Mouse (Mus musculus) neural tube, embryonic 11.5 days (tissue): ENCODE data around the gene Gm9044. TPM values are rescaled to one million over a fixed set of nuclear protein-coding genes. Genes with fewer than 3 reads are reported as not detected.
"Not testable (repeated sequence)": the region's sequence is repeated elsewhere in the genome, so short reads cannot be mapped to it uniquely, and the experiment has no call there.

Source experiments
- ATAC-seq: fragments of 200-750 bp; cut with Nextera tagmentation; 2 replicates; pipeline ENCODE4 v1.8.0; 2017; ENCODE audit warnings: moderate number of reproducible peaks, mild to moderate bottlenecking, moderate TSS enrichment, moderate library complexity; ENCODE audit not compliant: insufficient read depth, low FRiP score, low TSS enrichment
- DNase-seq: peaks from one replicate; pipeline ENCODE4 v3.0.0-alpha.2; 2015; ENCODE audit warnings: low spot score
- H3K27ac ChIP-seq: fragments of 300-500 bp; sonication (generic); 2 replicates; pipeline ENCODE4 v1.5.1; 2014; ENCODE audit warnings: low read depth, mild to moderate bottlenecking, low read length
- H3K27me3 ChIP-seq: fragments of 300-500 bp; sonication (generic); 2 replicates; pipeline ENCODE4 v1.6.1; 2014; ENCODE audit warnings: mild to moderate bottlenecking, low read length, mixed read lengths; ENCODE audit not compliant: control insufficient read depth, insufficient read depth
- H3K36me3 ChIP-seq: fragments of 300-500 bp; sonication (generic); 2 replicates; pipeline ENCODE4 v1.6.1; 2014; ENCODE audit warnings: mild to moderate bottlenecking, low read length, moderate library complexity, mixed read lengths; ENCODE audit not compliant: control insufficient read depth, insufficient read depth
- H3K4me1 ChIP-seq: fragments of 300-500 bp; sonication (generic); 2 replicates; pipeline ENCODE4 v1.6.1; 2014; ENCODE audit warnings: low read length, mixed read lengths; ENCODE audit not compliant: control insufficient read depth, insufficient read depth
- H3K4me2 ChIP-seq: fragments of 300-500 bp; sonication (generic); 2 replicates; pipeline ENCODE4 v1.6.1; 2014; ENCODE audit warnings: low read depth, mild to moderate bottlenecking, moderate library complexity
- H3K4me3 ChIP-seq: fragments of 300-500 bp; sonication (generic); 2 replicates; pipeline ENCODE4 v1.5.1; 2014; ENCODE audit warnings: low read depth, low read length
- H3K9ac ChIP-seq: fragments of 300-500 bp; sonication (generic); 2 replicates; pipeline ENCODE4 v1.6.1; 2014; ENCODE audit warnings: mild to moderate bottlenecking, low read length
- H3K9me3 ChIP-seq: fragments of 300-500 bp; sonication (generic); 2 replicates; pipeline ENCODE4 v1.6.1; 2016; ENCODE audit warnings: low read length; ENCODE audit not compliant: control insufficient read depth
- WGBS: fragments of 180-500 bp; shearing (Covaris S2); extraction: QIAGEN DNeasy Blood & Tissue Kit; methylation state at CpG from one replicate; pipeline ENCODE4 v1.1.7; 2014; 5-methylcytosine and 5-hydroxymethylcytosine counted together
- polyA plus RNA-seq: library from polyadenylated mRNA; unstranded; fragments of >200 nt; fragmentation: Nextera tagmentation; extraction: Ambion mirVana; gene quantifications from 2 replicates; pipeline ENCODE4 v1.2.1, GENCODE M21; 2014

Gene Gm9044
- polyA plus RNA-seq, result not detected in 2 replicates

- no CpG with 5 or more reads among the region's 14 CpGs for WGBS
- not testable (repeated sequence) for H3K27me3 ChIP-seq, H3K9me3 ChIP-seq, H3K4me3 ChIP-seq, H3K36me3 ChIP-seq, H3K27ac ChIP-seq, H3K9ac ChIP-seq, H3K4me1 ChIP-seq, ATAC-seq, H3K4me2 ChIP-seq, DNase-seq
Observed at GRCm38 (mm10) chr10:118332308-118332707, at the start of gene Gm9044. TSS of gene Gm9044 (minus strand) at chr10:118332408.

- 0 out of 2 replicates have a peak overlapping the region, but pooled peaks have one; percentile 14 for H3K9ac ChIP-seq
- ATAC-seq (peak; percentile 92), DNase-seq (peak; percentile 89)
- no peaks in the 10 kb centered on the region for H3K27me3 ChIP-seq
- H3K9me3 ChIP-seq, result no peaks in the 10 kb centered on the region
- peak overlapping the region; percentile 31; the same call in 1 of the 2 replicates for H3K4me2 ChIP-seq
- H3K4me3 ChIP-seq, result no peak overlapping the region
- H3K36me3 ChIP-seq, result no peaks in the 10 kb centered on the region
- H3K4me1 ChIP-seq, result no peaks in the 10 kb centered on the region
- no peak overlapping the region for H3K27ac ChIP-seq
- 13% methylated on average over 10 of the region's 10 CpGs for WGBS
Observed at GRCm38 (mm10) chr10:118370443-118370842, 38.2 kb upstream of the Gm9044 start.

GRCm38 (mm10) chr10:118369518-118369917, 37.3 kb upstream of the Gm9044 start:
- H3K4me3 ChIP-seq, result no peak overlapping the region
- H3K9ac ChIP-seq, result no peak overlapping the region
- ATAC-seq, result no peak
- no peaks in the 10 kb centered on the region for H3K27me3 ChIP-seq
- DNase-seq, result no peak
- no peak overlapping the region for H3K4me2 ChIP-seq
- no peak overlapping the region for H3K27ac ChIP-seq
- no peaks in the 10 kb centered on the region for H3K9me3 ChIP-seq
- H3K36me3 ChIP-seq, result no peaks in the 10 kb centered on the region
- no peaks in the 10 kb centered on the region for H3K4me1 ChIP-seq
- 88% methylated on average over 9 of the region's 9 CpGs for WGBS

GRCm38 (mm10) chr10:118354005-118354404, 21.8 kb upstream of the Gm9044 start, which contains the start of gene Gm9049:
TSS of gene Gm9049 (minus strand) at chr10:118354105.
- H3K9me3 ChIP-seq, H3K9ac ChIP-seq, ATAC-seq, H3K4me3 ChIP-seq, DNase-seq, H3K36me3 ChIP-seq, H3K4me2 ChIP-seq, H3K27me3 ChIP-seq, H3K27ac ChIP-seq, H3K4me1 ChIP-seq: not testable (repeated sequence)
- WGBS, result no CpG with 5 or more reads among the region's 11 CpGs

DNA sequence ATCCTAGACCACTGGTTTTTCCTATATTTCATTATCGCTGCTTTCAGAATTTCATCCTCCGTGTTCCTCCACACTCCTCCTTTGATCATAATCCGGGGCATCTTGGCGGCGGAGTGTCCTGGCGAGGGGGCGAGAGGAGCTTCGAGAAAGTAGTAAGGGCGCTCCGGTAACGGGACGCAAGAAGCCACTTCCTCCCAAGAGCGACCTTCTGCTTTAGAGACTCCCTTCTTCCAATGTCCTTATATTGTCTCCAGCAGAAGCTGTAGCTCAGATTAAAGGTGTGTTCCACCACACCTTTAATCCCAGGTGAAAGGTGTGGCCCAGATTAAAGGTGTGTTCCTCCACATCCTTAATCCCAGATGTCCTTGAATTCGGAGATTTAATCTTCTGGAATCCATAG, 16.4 kb upstream of the Gm9044 start, which contains the start of gene Gm9048:
TSS of gene Gm9048 (minus strand) at position 101 of the 400 bp plus-strand sequence.
- not testable (repeated sequence) for H3K9ac ChIP-seq, H3K4me1 ChIP-seq, H3K27ac ChIP-seq, H3K4me3 ChIP-seq, DNase-seq, H3K9me3 ChIP-seq, ATAC-seq, H3K36me3 ChIP-seq, H3K27me3 ChIP-seq, H3K4me2 ChIP-seq
- WGBS, result 100% methylated on average over 1 of the region's 14 CpGs

DNA sequence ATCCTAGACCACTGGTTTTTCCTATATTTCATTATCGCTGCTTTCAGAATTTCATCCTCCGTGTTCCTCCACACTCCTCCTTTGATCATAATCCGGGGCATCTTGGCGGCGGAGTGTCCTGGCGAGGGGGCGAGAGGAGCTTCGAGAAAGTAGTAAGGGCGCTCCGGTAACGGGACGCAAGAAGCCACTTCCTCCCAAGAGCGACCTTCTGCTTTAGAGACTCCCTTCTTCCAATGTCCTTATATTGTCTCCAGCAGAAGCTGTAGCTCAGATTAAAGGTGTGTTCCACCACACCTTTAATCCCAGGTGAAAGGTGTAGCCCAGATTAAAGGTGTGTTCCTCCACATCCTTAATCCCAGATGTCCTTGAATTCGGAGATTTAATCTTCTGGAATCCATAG, 10.9 kb upstream of the Gm9044 start, which contains the start of gene Gm9046:
TSS of gene Gm9046 (minus strand) at position 101 of the 400 bp plus-strand sequence.
- ATAC-seq, H3K4me2 ChIP-seq, DNase-seq, H3K9ac ChIP-seq, H3K27ac ChIP-seq, H3K9me3 ChIP-seq, H3K4me1 ChIP-seq, H3K36me3 ChIP-seq, H3K27me3 ChIP-seq, H3K4me3 ChIP-seq: not testable (repeated sequence)
- no CpG with 5 or more reads among the region's 14 CpGs for WGBS

GRCm38 (mm10) chr10:118337731-118338130, 5.5 kb upstream of the Gm9044 start, which contains the start of gene Gm9045:
TSS of gene Gm9045 (minus strand) at chr10:118337831.
- not testable (repeated sequence) for H3K4me2 ChIP-seq, H3K4me1 ChIP-seq, H3K9ac ChIP-seq, H3K4me3 ChIP-seq, DNase-seq, H3K27ac ChIP-seq, ATAC-seq, H3K27me3 ChIP-seq, H3K36me3 ChIP-seq, H3K9me3 ChIP-seq
- WGBS, result no CpG with 5 or more reads among the region's 14 CpGs

DNA sequence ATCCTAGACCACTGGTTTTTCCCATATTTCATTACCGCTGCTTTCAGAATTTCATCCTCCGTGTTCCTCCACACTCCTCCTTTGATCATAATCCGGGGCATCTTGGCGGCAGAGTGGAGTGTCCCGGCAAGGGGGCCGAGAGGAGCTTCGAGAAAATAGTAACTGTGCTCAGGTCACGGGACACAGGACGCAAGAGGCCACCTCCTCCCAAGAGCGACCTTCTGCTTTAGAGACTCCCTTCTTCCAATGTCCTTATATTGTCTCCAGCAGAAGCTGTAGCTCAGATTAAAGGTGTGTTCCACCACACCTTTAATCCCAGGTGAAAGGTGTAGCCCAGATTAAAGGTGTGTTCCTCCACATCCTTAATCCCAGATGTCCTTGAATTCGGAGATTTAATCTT, 5.3 kb downstream of the Gm9044 start, which contains the start of gene Gm9040:
TSS of gene Gm9040 (minus strand) at position 101 of the 400 bp plus-strand sequence.
- not testable (repeated sequence) for H3K27ac ChIP-seq, H3K4me1 ChIP-seq, H3K9me3 ChIP-seq, H3K4me3 ChIP-seq, DNase-seq, H3K36me3 ChIP-seq, H3K27me3 ChIP-seq, H3K4me2 ChIP-seq, ATAC-seq, H3K9ac ChIP-seq
- WGBS, result no CpG with 5 or more reads among the region's 11 CpGs

DNA sequence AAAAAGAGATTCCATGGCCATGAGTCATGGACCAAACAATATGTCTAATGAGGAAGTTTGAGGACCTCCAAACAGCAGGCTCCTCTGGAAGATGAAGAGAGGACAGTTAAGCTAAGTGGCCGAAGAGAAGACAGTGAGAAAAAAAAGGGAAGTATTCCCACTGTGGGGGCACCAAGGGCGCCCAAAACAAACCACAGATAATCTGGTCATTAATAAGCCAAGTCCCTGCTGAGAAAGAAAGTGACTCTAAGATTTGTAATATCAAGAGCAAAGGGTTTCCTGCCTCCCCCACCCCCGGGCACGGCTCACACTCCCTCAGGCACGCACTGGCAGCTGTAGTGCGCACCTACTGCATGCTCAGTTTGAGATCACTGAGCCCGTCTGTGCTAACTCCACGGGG, 13.2 kb downstream of the Gm9044 start:
- no peaks in the 10 kb centered on the region for H3K36me3 ChIP-seq
- H3K27ac ChIP-seq, result no peak overlapping the region
- no peaks in the 10 kb centered on the region for H3K27me3 ChIP-seq
- WGBS, result 90% methylated on average over 8 of the region's 8 CpGs
- H3K4me1 ChIP-seq, result no peaks in the 10 kb centered on the region
- H3K4me2 ChIP-seq, result no peak overlapping the region
- H3K9ac ChIP-seq, result no peak overlapping the region
- DNase-seq, result no peak
- no peak overlapping the region for H3K4me3 ChIP-seq
- H3K9me3 ChIP-seq, result no peaks in the 10 kb centered on the region
- ATAC-seq, result no peak
